Mouse (Mus musculus): ENCODE results near the gene Mgrn1. TPM values are rescaled to one million over a fixed set of nuclear protein-coding genes. Genes with fewer than 3 reads are reported as not detected.

The Mgrn1 gene
- total RNA-seq, 2 experiments from 2014 or later = 51.5 to 55.2 TPM

DNA sequence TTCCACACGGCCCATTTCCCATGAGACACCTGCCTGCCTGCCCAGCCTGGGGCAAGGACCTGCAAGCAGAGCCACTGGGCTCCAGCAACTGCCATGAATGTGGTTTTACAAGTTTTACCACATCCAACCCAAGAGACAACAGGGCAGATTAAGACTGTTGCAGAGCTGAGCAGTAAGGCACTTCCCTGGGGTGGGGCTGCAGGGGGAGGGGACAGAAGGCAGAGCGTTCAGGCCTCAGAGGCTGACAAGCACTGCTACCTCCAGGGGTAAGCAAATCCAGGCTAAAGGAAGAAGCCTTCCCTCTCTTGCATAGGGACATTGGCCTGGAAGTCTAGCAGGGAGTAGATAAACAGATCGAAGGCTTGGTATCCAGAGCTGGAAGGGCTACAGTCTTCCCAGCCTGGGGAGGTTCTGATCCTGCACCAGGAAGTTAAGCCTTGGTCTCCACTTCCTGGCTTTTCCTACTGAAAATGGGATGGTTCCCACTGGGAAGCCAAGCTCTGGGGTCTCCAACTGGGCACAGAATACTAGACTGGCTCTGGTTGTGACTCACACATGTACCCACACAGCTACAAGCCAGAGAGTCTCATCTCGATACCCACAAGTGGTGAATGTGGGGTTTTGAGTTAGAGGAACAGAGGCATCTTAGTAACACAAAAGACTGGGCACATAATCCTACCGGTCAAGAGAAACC lies 7.7 kb upstream of the Mgrn1 start:
- peak; percentile 50 for DNase-seq

DNA sequence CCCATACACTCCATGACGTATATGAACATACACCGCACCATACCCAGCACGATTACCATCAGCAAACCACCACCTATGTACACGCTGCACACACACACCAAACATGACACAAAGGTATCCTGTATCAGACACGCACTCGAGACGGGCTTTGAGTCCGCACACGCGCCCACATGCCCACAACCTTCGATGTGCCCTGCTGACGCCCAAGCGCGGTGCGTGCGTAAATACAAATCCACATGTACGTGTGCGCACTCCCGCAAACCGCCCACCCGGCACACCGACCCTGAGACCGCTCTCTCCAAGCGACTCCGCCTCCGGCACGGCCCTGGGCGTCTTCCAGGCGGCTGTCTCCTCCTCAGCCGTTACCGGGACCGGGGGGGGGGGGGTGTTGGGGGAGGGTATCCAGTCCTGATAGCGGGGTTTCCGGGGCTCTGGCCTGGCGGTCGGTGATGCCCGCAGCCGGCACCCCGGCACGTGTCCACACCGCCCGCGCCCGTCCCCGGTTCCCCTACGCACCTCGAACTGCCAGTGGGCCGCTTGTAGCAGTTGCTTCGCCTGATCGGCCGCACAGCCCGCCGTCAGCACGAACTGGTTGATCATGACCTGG lies 6.8 kb upstream of the Mgrn1 start:
- peak; percentile 57 for DNase-seq

DNA sequence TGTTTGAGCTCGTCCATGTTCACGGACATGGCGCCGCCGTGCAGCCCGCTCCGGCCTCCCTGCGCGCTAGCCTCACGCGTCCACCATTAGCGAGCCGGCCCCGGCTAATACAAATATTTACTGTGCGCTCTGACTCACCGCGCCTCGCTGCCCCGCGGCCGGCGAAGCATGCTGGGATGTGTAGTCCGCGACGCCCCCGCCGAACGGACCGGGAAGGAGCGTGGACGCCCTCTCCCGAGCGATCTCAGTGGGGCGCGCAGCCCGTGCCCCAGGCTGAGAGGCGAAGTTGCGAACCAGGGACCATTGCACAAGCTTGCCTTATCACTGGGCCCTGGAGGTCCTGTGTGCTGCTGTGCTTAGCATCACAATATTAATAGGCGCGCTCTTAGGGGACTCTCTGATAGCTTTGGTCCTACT lies 6.3 kb upstream of the Mgrn1 start:
- DNase-seq = peak; percentile 87

DNA sequence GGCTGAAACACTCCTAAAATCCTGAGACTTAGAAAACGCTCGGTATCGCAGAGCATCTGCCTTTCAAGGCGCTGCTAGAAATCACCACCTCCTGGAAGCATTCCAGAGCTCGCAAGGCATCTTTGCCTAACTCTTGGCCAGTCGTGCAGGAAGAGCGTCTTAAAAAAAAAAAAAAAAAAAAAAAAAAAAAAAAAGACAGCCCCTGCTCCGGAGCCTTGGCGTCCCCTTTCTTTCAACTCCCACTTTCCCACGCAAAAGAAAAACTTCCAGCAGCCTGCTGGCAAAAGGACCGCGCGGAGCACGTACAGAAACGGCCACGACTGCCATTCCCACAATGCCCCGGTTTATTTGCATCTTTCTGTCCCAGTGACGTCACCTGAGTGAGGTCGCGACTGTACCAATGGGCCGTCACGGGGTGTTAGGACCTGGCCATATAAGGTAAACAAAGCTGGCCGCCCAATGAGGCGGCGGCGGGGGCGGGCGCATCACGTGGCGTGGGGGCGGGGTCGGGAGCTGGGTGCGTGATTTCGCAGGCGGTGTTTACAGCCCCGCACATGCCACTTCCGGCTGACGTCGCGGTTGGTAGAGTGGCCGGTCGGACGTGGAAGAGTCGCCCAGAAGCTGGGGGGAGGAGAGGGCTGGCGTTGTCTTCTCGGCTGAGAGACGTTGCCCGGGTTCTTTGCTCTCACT lies 5.8 kb upstream of the Mgrn1 start, which contains the start of gene Ubald1:
Gene Ubald1 (minus strand): TSS at position 180 of the 690 bp plus-strand sequence.
- peak; percentile 99 for DNase-seq

DNA sequence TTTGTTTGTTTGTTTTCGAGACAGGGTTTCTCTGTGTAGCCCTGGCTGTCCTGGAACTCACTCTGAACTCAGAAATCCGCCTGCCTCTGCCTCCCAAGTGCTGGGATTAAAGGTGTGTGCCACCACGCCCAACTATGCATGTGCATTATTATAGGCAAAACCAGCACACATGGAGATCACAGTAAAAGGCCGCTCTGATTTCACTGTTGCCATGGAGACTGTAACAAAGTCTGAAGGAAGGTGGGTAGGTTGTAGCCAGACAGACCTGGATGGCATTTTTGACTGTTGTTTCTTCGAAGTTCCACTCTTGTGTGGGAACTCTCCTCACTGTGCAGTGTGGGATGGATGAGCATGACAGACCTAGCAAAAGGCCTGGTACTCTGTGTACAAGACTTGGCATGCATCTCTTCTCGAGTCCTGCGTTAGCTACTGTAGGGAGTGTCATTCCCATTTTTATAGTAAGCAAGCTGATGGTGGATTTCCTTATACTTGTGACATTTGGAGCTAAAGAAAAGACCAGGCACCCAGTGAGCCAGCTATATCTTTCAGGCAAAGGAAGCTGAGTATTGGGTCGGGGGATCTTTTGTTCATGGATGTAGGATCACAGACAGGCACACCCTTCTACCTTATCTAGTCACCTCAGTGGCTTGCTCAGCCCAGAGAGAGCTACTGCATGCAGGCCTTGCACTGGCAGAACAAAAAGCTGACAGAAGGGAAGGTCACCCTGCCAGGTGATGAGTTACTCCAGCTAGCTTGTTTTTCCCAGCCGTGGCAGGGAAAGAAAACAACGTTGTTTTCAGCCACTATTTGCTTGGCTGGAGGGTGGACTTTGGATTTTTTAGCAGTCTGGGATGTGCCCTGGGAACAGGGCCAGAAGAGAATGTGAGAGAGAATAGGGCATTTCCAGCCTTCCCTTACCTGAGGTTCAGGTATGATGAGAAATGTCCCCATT lies 4.4 kb upstream of the Mgrn1 start:
- DNase-seq = no peak

DNA sequence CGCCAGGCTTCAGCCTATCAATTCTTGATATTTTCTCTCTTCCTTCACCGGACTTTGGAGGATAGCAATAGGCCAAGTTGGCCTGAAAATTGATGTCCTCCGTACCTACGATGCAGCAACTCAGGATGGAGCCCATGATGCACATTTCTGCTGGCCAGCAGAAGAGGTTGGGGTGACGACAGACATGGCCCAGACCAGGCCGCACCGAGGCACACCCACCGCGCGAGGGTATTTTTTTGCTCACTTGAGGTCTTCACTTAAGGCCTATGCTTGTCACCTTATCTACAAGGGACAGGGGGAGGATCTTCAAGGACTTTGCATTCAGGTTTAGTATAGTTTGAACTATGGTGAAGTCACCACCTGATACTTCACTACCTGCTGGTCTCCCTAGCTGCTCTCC lies 1.1 kb upstream of the Mgrn1 start:
- DNase-seq = no peak

DNA sequence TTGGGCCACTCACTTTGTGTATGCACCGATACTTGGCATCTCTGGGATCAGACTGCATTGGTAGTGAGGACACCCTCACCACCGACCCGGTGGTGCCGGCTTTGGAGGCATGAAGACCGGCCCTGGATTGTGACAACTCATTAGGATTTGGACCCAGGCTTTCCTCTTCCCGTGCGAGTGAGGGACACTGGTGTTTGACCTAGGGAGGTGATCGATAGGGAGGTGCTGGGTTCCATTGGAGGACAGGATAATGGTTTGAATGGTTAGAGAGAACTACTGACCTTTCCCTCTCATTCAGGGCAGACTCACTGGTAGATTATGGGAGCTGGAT lies 606 bp downstream of the Mgrn1 start:
- DNase-seq = no peak

DNA sequence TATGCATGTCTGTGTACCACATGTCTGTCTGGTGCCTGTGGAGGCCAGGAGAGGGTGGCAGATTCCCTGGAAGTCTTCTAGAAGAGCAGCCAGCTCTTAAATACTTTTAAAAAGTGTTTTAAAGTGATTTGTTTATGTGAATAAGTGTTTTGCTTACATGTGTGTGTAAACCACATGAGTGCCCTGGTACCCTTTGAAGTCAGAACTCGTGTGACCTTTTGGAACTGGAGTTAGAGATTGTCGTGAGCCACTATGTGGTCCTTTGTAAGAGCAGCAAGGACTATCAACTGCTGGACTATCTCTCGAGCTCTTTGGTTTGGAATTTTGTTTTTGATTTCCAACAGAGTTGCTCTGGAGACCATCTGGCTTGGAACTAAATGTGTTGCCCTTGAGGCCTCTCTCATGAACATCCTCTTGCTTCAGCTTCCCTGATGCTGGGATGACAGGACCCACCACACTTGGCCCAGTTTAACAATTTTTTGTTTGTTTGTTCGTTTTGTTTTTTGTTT lies 4.2 kb downstream of the Mgrn1 start:
- no peak for DNase-seq

DNA sequence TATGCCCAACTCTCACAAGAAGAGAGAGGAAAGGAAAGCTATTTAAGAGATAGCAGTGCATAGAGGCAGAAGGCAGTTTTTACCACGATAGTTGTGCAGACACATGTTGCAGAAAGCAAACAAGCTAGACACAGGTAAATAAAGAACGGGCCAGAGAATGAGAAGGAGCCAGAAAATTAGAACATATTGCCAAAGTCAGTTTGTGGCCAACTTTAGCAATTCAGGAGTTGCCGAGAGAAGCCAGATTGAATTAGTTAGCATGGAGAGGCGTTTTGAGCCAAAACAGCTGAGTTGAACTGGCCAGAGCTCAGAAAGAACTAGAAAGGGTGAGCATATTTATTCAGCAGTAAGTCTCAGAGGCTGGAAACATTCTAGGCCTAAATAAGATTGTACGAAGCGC lies 6.1 kb downstream of the Mgrn1 start:
- DNase-seq = no peak

DNA sequence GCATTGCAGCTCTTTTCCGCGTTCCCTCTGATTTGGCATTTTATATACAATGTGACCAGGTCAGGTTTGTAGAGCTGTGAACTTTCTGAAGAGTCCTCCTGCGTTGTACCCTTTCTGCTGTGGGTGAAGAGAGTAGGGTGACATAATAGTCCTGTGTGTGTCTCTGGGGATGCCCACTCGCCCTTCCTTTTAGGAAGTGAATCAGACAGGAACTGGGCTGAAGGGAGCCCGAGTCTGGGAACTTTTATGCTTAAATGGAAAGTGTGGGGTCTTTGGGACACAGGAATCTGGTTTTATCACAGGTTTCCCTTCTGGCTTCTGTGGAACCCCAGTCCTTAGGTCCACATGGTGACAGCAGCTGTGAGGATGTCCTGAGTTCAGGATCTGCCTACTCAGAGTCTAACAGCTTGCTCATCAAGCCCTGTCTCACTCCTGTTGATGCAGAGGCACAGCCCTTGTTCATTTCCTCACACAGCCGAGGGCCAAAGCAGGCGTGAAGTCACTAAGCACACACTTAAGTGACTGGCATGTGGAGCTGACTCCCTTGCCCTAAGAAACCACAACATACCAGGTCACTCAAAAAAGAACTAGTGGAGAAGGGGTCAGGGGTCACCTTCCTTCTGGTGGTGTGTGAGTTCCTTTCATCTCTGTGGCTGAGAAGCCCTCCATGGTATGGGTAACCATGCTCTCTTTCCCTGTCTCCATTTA lies 8.3 kb downstream of the Mgrn1 start:
- DNase-seq = no peak

DNA sequence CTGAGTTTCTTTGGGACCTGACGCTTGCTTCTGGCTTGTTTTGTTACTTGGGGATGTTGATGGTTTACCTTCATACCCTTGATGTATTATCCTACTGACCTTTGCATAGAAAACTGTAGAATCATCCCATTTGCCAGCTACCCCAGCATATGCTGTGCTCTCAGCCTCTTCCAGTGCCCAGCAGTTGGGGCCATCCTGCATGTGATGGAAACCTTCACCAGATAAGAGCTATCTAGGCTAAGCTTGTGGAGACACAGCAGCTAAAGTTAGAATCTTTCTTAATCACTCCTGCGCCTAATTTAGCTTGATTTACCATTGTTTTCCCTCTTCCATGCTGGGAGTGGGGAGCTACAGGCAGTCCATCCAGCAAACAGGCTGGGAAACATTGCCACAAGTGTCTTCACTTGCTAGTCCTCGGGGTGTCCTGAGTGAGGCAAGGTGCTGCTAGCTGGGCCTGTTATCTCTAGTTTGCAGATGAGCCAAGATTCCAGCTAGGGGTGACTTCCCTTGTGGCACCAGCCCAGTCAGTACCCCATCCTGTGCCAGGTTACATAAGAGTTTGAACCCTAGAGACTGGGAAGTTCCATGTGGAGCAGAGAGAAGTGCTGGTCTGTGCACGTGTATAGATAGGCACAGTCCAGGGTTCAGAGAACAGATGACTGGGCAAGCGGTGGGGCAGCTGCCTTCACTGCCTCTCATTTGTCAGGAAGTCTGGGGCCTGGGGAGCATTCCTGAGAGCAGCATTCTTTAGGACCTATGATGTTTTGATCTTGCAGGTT lies 10.4 kb downstream of the Mgrn1 start:
- peak; percentile 69 for DNase-seq

DNA sequence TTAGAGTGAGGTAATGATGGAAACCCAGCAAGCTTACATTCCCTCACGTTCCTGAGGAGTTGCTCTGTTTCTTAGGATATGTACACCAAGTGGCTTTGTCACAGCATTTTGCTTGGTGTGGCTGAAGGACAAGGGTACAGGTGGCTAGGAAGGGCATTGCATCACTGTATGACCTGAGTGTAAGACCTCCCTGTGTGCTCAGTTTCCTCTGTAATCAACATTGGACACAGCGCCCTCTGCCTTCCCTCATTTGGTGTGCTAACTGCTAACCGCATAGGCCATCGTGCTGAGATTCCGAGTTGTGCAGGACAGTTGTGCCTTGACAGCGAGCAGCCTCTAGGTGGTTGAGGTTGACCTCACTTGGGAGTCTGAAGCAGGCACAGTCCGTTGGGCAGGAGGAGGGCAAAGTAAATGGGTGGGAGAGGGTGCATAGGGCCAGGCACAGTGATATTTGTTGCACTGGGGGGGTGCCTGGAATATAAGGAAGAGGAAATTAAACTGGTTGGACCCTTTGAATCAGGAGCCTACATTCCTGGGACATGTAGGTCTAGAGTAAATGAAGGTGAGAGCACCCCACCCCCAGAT lies 11.2 kb downstream of the Mgrn1 start:
- DNase-seq = no peak

DNA sequence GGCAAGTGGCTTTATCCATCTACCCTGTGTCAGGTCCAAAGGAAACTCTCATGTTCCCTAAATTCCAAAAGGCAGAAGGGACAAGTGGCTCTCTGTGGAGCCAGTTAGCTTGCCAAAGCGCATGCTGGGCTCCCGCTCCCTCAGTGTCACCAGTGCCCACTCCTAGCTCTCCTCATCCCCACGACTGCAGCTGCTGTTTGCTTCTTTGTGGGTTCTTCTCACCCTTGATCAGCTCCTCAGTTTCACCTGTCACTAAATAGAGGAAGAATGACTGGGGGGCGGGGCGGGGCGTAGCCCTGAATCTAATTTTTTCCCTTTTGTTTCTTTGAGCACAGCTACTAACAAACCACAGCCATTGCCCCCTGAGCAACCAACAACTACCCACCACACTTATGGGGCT lies 12.8 kb downstream of the Mgrn1 start:
- DNase-seq = no peak

DNA sequence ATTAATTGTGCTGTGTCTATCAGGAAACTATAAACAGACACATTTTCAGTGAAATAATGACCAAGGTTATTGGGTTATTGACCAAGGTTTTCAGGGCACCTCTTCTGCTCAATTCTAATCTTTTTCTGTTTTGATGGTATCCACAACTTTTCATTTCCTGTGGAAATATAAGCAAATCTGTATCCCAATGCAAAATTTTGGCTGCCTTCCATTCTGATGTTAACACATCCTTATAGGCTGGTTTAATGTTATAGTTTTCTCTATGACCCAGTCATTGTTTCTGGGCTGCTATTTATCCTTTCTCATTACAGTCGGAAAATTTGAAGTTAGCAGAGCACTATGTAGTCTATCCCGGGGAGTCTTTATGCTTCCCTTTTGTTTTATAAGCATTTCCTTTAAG lies 13.7 kb downstream of the Mgrn1 start:
- no peak for DNase-seq

DNA sequence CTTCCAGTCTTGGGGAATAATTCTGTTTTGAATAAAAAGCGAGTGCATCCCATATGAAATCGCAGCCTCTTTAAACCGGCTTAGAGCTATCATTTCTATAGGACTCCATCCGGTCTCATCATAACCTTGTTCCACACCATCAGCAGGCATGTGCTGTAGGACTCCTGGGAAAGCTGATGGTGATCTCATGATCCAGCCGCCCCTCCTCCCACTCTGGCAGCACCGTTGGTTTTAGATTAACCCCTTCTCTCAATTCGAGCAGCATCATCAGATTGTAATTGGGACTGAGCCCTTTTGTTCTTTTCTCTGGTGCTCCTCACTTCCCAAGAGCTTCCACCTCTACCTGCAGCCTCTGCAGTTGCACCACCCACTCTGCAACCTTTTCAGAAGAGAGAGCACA lies 15.1 kb downstream of the Mgrn1 start:
- no peak for DNase-seq

DNA sequence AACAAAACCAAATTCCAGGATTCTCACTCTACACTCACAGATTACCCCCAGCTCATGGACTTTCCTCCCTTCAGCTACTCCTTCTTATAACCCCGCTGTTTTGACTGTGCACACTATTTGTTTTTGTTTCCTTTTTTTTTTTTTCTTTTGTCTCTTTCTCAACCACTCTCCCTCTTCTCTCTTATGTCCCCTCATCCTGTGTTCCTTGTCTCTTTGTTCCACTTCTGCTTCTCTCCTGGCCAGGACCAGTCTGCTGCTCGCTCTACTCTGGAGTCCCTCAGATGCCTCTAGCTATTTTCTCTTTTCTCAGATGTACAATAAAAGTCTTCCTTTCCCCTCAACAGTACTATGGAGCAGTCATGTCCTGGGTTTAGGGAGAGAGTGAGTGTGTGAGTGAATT lies 16.3 kb downstream of the Mgrn1 start:
- DNase-seq = no peak

DNA sequence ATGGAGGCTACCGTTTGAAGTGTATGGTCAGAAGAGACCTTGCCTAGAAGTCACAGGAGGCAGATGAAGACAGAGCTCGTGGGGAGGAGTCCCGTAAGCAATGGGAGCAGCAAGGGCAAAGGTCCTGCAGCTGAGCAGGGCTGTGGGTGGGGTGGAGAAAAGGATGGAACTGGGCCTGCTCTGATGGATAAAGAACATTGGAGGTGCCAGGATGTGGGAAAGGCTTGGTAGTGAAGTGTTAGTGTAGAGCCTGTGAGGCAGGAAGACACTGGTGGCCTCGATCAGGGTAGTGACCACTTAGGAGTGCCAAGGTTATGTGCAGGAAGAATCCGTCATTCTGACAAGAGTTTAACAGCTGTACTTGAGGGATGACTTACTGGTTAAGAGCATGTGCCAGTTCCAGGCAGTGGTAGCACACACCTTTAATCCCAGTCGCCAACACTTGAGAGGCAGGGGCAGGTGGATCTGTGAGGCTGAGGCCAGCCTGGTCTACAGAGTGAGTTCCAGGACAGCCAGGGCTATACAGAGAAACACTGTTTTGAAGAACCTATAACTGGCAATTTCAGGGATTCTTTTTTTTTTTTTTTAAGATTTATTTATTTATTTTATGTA lies 17.5 kb downstream of the Mgrn1 start:
- DNase-seq = peak; percentile 50

DNA sequence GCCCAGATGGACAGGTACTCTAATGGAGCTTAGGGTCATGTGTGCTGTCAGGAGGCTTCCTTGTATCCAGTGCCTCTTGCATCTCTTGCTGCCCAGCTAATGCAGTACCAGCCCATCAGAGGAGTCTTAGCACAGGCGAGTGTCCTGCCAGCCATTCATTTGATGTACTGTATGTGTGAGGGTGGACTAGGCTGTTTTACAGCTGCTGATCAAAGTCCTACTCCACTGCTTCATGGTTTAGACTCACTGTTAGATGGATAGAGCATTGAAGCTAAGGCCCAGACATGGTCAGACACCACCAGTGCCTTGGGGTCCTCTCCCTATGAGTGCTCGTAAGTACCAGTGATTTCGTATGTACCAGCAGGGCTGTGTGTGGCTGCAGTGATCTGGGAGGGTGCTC lies 18.8 kb downstream of the Mgrn1 start:
- no peak for DNase-seq

DNA sequence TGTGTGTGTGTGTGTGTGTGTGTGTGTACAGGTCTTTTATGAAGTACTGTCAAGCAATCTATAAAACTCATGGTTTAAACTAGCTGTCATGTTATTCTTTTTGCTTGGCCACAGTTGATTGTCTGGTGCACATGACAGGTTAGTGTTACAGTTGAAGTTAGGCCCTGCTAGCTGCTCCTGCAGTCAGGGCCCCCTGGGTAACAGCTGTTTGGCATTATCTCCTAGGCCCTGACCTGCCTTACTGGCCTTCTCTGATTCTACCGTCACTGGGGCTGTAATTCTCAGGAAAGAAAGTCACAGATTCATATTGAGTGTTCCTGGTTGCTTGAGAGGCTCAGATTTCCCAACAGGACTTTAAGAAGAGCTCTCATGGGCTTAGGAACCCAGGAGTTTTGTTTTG lies 19.5 kb downstream of the Mgrn1 start:
- DNase-seq = no peak

DNA sequence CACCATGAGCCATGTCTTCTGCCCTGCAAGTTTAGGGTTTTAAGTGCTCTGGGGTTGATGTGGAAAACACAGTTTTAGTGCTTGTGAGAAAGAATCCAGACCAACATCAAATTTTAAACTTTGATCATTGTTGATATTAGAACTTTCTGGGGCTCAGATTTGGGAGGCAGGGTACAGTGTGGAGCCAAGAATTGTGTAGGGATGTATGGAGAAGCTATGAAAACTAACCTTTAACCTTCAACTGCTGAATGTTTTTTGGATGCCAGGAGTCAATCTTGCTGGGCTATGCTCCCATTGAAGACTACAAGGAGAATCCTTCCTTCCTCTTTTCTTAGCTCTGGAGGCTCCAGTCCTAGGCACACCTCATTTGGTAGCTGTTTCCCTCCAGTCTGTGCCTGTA lies 20.5 kb downstream of the Mgrn1 start:
- DNase-seq = no peak

Measured in gastrocnemius, postnatal 25 days (tissue).